Mouse (Mus musculus): ENCODE results near the gene Exosc5. TPM values are rescaled to one million over a fixed set of nuclear protein-coding genes. Genes with fewer than 3 reads are reported as not detected.
A peak's percentile ranks its signal among the peaks of the same experiment; 100 is the strongest.

The Exosc5 gene
- polyA plus RNA-seq, 1 experiment, result 33.9 TPM

DNA sequence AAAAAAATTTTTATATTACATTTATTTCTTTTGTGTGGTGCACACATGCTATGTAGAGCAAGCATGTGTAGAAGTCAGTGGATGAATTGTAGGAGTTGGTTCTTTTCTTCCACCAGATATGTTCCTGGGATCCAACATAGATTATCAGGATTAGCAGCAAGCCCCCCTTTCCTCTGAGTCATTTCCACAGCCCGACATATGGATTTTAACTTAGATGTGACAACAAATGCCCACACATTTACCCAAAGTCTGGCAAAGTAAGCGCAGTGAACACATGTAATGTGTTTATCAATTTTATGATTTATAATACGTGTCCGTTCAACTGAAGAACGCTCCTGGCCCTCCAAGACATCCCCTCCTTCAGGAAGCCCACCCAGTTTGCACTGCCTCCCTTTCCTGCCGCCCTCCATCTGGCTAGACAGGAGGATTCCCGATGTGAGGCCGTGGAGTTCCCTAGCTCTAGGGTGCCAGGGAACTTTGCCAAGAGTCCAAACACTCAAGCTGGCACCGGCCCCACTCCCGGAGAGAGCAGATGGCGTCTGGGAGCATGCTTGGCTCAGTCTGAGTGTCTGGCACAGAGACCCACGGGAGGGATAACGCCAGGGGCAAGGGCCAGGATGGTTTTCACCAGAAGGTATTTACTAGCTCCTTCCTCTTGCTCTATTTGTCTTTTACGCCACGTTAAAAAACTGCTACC lies 17.3 kb downstream of the Exosc5 start:
- DNase-seq (ENCODE audit: extremely low spot score in 1 of 2, low spot score in 1 of 2), result peak; percentile 86 to 96

DNA sequence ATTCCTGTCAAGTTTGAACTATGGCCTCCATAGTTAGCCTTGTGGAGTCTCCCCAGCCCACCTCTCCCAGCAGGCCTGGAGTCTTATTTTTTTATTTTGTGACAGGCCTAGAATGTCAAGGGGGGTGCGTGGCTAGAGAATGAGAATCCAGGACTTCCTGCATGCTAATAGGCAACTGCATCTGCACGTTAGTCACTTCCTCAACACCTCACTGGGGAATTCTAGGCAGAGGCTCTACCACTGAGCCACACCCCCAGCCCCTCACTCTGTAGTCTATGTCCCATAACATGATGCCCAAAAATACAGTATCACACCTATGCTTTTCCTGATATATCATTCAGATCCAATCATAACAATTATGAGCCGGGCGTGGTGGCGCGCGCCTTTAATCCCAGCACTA lies 18.0 kb downstream of the Exosc5 start:
- no peak for DNase-seq (ENCODE audit: extremely low spot score in 1 of 2, low spot score in 1 of 2)

DNA sequence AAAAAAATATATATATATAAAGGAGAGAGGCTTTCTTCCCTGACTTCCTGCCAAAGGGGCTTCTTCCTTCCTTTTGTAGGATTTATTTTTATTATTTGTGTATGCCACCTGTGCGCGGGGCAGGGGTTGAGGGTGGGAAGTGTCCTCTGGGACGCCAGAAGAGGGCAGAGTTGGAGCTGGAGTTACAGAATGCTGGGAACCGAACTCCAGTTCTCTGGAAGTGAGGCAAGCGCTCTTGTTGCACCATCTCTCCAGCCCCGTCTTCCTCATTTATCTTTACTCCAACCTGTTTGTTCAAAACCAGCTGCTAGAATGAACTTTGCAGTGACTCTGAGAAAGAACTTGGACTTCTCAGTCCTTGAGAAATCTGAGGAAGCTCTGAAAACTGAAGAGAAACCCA lies 21.0 kb downstream of the Exosc5 start:
- no peak for DNase-seq (ENCODE audit: extremely low spot score in 1 of 2, low spot score in 1 of 2)

DNA sequence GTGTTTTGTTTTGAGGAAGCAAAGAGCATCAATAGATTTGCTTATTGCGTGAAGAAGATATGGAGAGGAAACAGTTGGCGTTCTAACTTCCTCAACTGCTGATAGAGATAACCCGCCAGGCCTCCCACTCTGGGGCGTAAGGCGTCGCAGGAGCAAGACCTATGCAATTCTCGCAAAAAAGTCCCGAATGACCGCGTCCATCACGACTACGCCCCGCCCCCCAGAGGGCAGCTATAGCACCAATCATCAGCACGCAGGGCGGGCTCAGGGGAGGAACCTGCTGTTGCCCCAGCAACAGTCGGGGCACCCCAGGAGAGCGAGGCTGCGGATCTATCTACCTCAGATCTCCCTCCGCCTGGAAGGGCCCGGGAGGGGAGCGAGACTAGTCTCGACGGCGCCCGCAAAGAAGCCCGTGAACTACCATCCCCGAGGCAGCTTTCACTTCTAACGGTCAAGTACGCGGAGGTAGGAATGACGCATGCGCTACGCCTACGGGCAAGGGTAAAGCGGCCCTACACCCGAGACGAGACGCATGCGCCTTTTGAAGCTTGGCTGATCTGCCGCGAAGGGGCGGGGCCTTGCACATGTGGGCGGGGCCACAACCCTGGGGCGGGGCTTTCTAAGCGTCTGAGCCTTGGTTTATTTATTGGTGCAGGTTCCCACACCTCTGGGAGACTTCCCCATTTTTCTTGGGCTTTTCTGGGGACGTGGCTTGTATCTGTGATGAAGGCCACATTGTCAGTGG lies 21.7 kb downstream of the Exosc5 start, which contains the start of gene B9d2:
Gene B9d2 (plus strand): TSS at position 267 of the 745 bp plus-strand sequence.
- DNase-seq (ENCODE audit: extremely low spot score in 1 of 2, low spot score in 1 of 2), result peak; percentile 92 to 96

DNA sequence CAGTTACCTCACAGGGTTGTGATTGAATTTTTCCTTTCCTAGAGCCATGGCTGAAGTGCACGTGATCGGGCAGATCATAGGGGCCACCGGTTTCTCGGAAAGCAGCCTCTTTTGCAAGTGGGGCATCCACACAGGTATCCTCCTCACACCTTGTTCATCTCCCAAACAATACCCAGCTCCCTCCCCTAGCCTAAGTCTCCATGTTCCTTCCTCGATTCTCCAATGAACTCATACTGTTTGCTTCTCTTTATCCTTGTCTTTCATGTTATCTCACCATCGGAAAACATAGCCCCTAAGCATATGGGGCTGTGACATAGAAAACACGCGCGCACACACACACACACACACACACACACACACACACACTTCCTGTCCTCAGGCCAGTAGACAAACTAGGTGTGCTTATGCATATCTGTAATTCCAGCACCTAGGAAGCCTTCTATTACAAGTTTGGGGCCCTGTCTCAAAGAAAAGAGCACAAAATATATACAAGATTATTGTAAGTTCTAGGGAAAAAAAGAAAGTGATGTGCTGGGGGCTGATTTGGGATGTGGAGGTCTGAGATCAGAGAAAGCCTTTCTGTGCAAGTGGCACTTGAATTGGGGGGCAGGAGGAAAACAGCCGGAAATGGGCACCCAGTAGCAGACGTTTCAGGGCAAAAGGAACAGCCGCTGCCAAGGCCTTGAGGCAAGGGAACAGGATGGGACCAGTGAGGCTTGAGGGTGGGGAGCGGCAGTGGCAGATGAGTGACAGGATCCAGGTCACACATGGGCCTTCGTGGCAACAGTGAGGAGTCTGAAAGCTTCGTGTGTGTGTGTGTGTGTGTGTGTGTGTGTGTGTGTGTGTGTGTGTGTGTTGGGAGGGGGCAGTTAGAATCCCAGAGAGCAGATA lies 22.6 kb downstream of the Exosc5 start:
- DNase-seq (ENCODE audit: extremely low spot score in 1 of 2, low spot score in 1 of 2), result no peak

DNA sequence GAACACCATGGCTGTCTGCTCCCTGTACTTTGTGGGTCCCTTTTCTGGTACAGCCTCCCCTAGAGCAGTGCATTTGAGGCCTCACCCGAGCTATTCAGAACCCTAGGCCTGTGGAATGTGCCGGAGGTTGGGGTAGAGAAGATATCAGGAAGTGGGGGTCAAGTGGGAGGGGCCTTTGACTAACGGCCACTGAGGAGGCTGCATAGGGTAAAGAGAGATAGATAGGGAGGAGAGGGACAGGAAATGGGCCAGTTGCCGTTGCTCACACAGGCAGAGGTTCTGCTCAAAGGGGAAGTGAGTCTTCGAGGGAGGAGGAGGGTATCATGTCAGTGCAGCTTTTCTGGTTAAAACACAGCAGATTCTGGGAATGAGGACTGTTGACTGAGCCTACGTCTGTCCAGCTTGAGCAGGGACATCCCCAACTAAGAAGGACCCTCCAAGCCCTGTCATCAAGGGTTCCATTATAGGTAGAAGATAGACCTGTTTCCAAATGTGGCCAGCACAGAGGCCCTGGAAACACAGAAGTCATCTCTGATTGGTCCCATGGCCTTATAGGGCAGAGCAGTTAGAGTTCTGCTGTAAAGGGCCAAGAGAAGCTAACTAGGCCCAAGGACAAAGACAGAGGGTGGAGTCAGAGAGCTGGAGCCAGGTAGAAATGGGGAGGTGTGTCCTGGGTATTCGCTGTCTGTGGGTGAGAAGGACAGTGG lies 24.7 kb downstream of the Exosc5 start:
- no peak for DNase-seq (ENCODE audit: extremely low spot score in 1 of 2, low spot score in 1 of 2)

DNA sequence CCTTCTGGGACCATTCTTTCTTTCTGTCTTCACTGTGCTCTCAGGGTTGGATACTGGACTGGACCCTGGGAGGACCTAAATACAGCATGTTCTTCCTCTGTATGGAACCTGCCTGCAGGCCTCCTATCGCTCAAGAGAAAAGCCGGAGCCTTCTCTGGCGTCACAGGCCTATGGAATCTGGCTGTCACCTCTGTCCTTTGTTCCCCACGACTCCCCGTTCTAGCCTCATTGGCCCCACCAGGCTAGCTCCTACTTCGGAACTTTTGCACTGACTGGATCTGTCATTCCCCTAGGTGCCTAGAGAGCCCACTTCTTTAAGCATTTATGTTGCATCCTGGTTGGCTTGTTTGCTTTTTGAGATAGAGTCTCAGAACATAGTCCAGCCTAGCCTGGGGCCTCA lies 25.7 kb downstream of the Exosc5 start:
- DNase-seq (ENCODE audit: extremely low spot score in 1 of 2, low spot score in 1 of 2), result no peak

DNA sequence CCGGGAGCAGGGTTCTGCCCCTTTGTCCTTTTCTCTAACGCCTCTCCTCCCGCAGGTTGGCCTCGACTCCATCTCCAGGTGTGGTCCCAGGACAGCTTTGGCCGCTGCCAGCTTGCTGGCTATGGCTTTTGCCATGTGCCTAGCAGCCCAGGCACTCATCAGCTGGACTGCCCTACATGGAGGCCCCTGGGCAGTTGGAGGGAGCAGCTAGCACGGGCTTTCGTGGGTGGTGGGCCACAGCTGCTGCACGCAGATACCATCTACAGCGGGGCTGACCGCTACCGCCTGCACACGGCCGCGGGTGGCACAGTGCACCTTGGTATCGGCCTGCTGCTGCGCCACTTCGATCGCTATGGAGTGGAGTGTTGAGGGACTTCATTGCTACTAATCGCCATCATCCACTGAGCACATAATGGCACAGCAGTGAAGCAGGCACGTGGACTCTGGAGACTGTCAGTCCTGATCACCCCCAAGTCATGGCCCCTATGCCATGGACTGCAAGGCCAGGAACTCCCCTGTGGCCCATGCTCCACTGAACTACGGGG lies 27.0 kb downstream of the Exosc5 start:
- DNase-seq (ENCODE audit: extremely low spot score in 1 of 2, low spot score in 1 of 2), result no peak

DNA sequence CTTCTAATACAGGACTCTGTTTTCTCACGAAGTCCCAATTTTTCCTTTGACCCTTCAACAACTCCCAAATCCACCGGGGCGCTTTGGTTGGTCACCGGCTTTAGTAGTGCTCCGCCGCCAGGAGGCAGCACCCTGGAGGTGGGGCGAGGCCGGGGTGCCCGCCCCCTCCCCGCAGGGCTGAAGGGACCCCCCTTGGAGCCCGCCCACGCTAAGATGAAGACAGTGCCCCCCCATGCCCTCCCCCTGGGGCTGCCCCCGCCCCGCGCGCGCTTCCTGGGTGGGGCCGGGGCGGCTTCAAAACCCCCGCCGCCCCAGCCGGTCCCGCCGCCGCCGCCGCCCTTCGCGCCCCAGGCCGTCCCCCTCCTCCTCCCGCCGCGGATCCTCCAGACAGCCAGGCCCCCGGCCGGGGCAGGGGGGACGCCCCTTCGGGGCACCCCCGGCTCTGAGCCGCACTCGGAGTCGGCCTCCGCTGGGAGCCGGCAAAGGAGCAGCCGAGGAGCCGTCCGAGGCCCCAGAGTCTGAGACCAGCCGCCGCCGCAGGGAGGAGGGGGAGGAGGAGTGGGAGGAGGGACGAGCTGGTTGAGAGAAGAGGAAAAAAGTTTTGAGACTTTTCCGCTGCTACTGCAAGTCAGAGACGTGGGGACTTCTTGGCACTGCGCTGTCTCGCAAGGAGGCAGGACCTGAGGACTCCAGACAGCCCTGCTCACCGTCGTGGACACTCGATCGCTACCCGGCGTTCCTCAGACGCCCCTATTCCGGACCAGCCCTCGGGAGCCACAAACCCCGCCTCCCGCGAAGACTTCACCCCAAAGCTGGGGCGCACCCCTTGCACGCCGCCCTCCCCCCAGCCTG lies 27.9 kb downstream of the Exosc5 start, which contains the start of gene Tgfb1:
Gene Tgfb1 (plus strand): TSS at position 323 of the 852 bp plus-strand sequence.
- no peak for DNase-seq (ENCODE audit: extremely low spot score in 1 of 2, low spot score in 1 of 2)

DNA sequence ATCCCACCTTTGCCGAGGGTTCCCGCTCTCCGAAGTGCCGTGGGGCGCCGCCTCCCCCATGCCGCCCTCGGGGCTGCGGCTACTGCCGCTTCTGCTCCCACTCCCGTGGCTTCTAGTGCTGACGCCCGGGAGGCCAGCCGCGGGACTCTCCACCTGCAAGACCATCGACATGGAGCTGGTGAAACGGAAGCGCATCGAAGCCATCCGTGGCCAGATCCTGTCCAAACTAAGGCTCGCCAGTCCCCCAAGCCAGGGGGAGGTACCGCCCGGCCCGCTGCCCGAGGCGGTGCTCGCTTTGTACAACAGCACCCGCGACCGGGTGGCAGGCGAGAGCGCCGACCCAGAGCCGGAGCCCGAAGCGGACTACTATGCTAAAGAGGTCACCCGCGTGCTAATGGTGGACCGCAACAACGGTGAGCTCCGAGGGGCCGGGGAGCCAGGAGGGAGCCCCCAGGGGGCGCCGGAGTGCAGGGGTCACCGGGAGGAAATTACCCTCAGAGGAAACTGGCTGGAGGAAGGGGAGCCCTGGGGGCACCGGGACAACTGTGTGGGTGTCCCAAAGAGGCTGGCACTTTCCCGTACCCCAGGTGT lies 28.9 kb downstream of the Exosc5 start:
- no peak for DNase-seq (ENCODE audit: extremely low spot score in 1 of 2, low spot score in 1 of 2)

DNA sequence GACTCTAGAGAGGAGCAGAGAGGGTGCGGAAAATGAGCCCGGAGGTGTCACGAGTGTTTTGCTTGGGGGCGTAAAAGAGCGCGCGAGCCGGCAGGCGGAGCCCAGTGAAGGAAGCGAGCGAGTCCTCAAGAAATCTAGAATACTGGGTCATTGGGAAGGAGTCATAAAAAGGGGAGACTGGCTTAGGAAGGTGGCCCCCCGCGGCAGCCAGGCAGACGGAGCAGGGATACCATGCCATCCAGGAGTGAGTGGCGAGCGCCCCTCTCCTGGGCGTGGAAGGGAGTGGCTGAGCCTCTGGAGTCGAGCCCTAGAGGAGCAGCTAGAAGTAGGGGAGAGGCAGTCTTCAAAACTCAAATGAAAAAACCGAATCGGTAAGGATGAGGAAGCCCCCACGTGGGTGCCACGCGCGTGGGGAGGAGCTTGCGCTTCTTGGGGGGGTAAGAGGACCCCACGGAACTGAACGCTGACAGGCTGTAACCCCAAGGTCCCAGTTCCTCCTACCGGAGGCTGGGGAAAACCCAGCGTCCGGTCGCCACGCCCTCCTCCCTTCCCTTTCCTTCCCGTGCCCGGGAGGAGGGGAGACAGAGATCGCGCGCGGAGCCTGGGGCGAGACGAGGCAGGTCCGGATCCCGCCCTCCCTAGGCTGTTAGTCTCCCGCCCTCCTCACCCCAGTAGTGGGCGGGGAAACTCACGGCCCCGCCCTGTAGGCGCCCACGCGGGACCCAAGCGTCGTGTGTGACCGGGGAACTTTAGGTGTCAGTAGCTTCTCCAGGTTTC lies 30.0 kb downstream of the Exosc5 start:
- DNase-seq (ENCODE audit: extremely low spot score in 1 of 2, low spot score in 1 of 2), result no peak

DNA sequence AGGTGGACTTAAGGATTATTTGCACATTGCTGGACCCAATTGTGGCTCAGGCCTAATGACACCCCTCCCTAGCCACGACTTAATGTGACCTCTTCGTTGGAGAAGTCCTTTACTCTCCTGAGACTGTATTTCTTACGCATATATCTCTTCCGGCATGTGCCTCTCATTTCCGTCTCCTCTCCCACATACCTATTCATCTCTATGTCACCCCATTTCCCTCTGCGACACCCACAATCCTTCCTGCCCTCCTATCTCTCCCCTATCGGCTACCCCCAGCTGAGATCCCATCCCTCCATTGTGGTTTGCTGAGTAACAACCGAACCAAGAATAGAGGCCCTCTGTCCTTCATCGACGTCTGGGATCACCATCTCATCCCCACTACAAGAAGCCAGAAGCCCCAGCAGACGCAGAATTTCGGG lies 30.6 kb downstream of the Exosc5 start:
- no peak for DNase-seq (ENCODE audit: extremely low spot score in 1 of 2, low spot score in 1 of 2)

DNA sequence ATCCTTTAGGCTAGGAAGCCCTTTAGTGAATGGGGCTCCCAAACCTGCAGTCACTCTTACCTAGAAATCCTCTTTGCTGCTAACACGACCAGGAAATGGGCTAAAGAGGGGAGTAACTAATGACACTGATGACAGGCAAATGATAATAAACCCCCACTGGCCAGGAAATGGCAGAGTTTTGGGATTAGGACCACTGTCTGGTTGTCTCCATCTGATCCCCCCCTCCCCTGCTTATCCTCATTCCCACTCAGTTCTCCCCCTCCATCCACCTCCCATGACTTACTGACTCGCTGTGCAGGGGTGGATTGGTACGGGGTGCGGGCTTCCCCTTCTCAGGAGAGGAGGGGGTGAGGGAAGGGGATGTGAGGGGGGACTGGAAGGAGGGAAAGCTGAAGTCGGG lies 31.1 kb downstream of the Exosc5 start:
- no peak for DNase-seq (ENCODE audit: extremely low spot score in 1 of 2, low spot score in 1 of 2)

DNA sequence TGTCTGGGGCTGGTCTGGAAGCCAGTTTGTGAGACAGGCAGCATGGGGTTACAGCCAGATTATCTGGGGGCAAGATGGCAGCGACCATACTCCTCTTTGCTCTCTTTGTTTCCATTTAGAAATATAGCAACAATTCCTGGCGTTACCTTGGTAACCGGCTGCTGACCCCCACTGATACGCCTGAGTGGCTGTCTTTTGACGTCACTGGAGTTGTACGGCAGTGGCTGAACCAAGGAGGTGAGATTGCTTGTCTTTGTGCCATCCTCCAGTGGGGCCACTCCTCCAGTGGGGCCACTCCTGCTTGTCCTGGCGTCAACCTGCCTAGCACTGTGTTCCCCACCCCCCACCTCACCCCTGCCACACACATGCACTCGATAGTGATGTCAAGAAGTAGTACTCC lies 35.1 kb downstream of the Exosc5 start:
- DNase-seq (ENCODE audit: extremely low spot score in 1 of 2, low spot score in 1 of 2), result no peak

DNA sequence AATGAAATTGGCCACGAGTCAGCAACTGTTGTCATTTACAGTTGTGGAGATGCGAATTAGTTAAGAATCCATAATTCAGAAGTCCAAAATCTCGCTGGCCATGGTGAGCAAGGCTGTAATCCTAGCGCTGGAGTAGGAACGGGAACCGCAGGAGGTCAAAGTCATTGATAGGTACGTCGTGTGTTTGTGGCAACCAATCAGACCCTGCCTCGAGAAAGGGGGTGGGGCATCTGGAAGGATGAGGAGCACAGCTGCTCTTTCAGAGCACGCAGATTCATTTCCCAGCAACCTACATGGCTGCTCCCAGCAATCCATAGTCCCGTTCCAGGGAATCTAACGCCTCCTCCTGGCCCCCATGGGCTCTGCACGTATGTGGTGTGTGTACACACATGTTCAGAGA lies 40.9 kb downstream of the Exosc5 start:
- DNase-seq (ENCODE audit: extremely low spot score in 1 of 2, low spot score in 1 of 2), result no peak

DNA sequence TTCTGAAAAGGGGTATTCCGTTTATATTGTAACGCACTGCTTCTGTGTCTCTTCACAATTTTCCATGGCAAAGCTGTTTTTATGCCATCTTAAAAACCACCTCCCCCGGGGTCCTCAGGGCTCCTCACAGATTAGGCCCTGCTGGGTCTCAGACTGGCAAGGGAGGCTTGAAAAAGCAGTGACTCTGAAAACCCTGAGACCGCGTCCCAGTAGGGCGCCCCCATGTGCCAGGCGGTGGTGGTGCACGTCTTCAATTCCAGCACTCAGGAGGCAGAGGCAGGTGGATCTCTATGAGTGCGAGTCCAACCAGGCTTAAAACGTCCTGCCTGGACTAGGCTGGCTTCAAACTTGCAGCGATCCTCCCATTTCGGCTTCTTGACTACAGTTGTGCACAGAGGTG lies 41.8 kb downstream of the Exosc5 start:
- no peak for DNase-seq (ENCODE audit: extremely low spot score in 1 of 2, low spot score in 1 of 2)

DNA sequence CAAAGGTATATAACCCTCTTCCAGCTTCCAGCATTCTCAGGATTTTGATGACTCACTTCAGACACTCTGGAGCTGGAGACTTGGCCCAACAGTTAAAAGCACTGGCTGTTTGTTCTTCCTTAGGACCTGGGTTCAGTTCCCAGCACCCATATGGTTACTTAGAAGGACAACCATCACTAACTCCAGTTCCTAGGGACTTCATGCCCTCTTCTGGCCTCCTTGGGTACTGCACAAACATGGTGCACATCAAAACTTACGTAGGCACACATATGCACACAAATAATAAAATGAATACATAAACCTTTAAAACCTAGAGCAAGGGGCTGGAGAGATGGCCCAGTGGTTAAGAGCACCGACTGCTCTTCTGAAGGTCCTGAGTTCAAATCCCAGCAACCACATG lies 43.4 kb downstream of the Exosc5 start:
- DNase-seq (ENCODE audit: extremely low spot score in 1 of 2, low spot score in 1 of 2), result no peak

DNA sequence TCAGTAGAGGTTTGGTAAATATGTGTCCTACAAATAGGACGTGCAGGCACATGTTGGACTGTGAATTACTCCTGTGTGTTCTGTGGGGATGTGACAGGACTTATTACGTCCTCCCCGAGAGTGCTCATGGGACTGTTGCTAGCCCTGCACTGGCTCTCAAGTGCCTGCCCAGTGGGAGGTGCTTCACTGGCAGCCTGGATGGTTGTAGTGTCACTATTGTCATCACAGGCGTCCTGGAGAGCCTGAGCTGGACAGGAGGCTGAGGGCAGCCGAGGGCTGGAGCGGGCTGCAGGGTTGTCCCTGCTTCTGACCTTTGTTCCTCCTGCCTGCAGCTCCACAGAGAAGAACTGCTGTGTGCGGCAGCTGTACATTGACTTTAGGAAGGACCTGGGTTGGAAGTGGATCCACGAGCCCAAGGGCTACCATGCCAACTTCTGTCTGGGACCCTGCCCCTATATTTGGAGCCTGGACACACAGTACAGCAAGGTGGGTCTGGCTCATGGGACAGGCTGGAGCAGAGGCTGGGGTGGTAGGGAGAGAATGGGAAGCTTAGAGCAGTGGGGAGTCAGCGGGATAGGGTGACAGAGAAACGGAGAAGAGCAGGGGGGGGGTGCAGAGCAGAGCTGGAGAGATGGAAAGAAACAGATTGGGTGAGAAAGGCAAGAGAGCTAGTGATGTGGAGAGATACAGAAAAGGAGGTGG lies 45.0 kb downstream of the Exosc5 start:
- DNase-seq (ENCODE audit: extremely low spot score in 1 of 2, low spot score in 1 of 2), result no peak

All from frontal cortex, adult 2 months (tissue).